Mouse (Mus musculus) liver, adult 2 months (tissue): Measurements from ENCODE around the gene Tssk1.

Source experiments
- CTCF ChIP-seq: fragments of 200-500 bp; IDR thresholded peaks from 2 replicates; pipeline ENCODE4 v1.5.1; 2011; ENCODE audit warnings: low read depth, low read length, control low read depth
- POLR2A ChIP-seq: fragments of 200-500 bp; IDR thresholded peaks from 2 replicates; pipeline ENCODE4 v1.6.1; 2011; ENCODE audit warnings: low read length, control low read depth; ENCODE audit not compliant: insufficient read depth; ENCODE audit errors: extremely low read depth

- TF ChIP-seq CTCF (no peak), POLR2A (no peak)
These were observed 35.2 kb downstream of the Tssk1 start for GRCm38 (mm10) chr16:17929211-17929610.
